Mouse (Mus musculus) bone marrow, adult 2 months (tissue): ENCODE data around the gene Gm11939.

Experiments used
- CTCF ChIP-seq: fragments of 200-500 bp; IDR thresholded peaks from 2 replicates; pipeline ENCODE4 v1.5.1; 2011; ENCODE audit warnings: low read length, control low read depth; ENCODE audit not compliant: control insufficient read depth, insufficient read depth
- POLR2A ChIP-seq: fragments of 200-500 bp; IDR thresholded peaks from 2 replicates; pipeline ENCODE4 v1.6.1; 2011; ENCODE audit warnings: low read depth, mild to moderate bottlenecking, control low read depth, low read length, borderline replicate concordance; ENCODE audit not compliant: control insufficient read depth

DNA sequence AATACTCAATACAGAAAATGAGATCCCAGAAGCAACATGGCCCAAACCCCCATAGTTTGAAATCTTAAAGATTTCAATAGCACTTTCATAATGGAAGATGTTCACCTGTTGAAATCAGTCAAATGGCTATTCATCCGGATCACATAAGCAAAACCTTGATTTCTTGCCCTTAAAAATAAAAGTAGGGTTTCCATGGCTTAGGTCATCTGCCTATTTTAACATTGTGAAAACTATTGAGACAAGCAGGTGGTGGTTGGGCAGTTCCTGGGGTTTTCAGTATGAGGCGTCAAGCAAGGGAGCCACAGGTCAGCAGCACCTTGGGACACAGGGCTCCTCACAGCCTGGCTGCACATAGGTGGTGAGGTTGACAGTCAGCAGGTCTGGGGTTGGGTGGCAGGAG is 3.1 kb downstream of the Gm11939 start:
- TF ChIP-seq POLR2A, result no peak
- no peak for TF ChIP-seq CTCF
